Mouse (Mus musculus) layer of hippocampus, adult 2 months (tissue): Measurements from ENCODE around the gene Vcpkmt. TPM values are rescaled to one million over a fixed set of nuclear protein-coding genes. Genes with fewer than 3 reads are reported as not detected.
"Not testable (repeated sequence)": the region's sequence is repeated elsewhere in the genome, so short reads cannot be mapped to it uniquely, and the experiment has no call there.

Source experiments
- DNase-seq, 2 experiments: peaks; one replicate each; pipeline ENCODE4 v3.0.0; 2022; ENCODE audit warnings: low spot score in 2 of 2
- H3K27ac ChIP-seq: fragments of 200-600 bp; 2 replicates; pipeline ENCODE4 v1.8.1; 2022
- H3K4me3 ChIP-seq: fragments of 200-600 bp; 2 replicates; pipeline ENCODE4 v1.8.1; 2022; ENCODE audit warnings: mild to moderate bottlenecking
- CTCF ChIP-seq: fragments of 200-600 bp; conservative IDR thresholded peaks from 2 replicates; pipeline ENCODE4 v1.8.1; 2022; ENCODE audit warnings: antibody characterized with exemption, mild to moderate bottlenecking, moderate library complexity
- long read RNA-seq, 2 experiments: library from polyadenylated mRNA; stranded (forward); transcript quantifications; one replicate each; pipeline ENCODE4 v2.0.0; 2021; ENCODE audit warnings: borderline mapping rate in 2 of 2
- total RNA-seq, 2 experiments: library from RNA; stranded (reverse); gene quantifications; 2 replicates each; pipeline ENCODE4 v1.2.3; 2021

Vcpkmt gene
- 10 to 100 TPM; 18.1 TPM for total RNA-seq
- long read RNA-seq, experiment 1, partial matches to known transcripts: 1 of 3 reads
- long read RNA-seq, experiment 1, other reads (novel, unspliced or antisense): 1 of 3 reads
- long read RNA-seq, experiment 2, transcript Vcpkmt-201 (6 exons, 1,027 nt): major isoform, 10 of 22 reads
- long read RNA-seq, experiment 2, partial matches to known transcripts: 6 of 22 reads
- long read RNA-seq, experiment 2, other reads (novel, unspliced or antisense): 6 of 22 reads

DNA sequence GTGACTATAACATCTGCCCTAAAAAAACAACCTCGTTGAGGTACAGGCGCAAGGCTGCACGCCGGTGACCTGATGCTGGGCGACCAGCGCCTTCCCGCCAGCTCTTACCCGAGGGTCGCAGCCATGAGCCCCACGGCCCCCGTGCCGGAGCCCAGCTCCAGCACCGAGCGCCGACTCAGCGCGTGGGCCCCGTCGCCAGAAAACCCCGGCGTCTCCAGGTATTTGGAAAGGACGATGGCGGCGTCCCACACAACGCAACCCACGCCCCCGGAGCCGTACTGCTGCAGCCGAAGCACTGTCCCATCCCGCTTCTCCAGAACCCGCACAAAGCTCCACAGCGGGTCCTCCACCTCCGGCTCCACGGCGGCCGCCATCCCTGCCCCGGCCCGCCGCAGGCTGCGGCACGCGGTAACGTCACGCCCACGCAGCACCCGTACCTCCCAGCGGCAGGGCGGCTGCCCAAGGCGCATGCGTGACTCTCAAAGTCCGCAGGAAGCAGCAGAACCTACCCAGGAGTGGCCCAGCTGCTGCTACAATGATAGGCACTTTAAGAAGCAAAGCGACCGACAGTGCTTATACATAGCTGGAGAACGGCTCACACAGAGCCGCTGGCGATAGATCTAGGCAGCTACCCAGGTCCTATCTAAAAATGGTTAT lies at the start of gene Vcpkmt:
Gene Vcpkmt (minus strand): TSS at position 416 of the 657 bp plus-strand sequence.
- peak within 1 kb of the TSS; percentile 91 for H3K27ac ChIP-seq
- peak; percentile 84 to 89 for DNase-seq
- TF ChIP-seq CTCF: peak; percentile 13; the same call in 1 of the 2 replicates
- H3K4me3 ChIP-seq: peak within 1 kb of the TSS; percentile 84

DNA sequence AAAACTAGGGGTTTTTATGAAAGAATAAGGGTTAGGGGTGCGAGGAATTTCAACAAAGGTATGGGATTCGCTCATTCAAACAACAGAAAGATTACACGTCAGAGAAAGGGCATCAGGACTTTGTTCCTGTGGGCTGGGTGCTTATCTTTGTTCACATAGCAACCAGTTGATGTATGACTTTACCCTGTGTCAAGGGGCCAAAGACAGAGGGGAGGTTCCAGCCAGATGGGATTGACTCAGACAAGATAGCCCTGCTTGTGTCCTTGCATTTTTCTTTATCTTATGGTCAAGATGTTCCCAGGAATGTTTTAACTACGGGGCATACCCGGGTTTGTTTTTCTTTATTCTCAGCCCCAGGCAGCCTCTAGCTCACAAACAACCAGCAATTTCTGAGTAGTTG lies 35.8 kb upstream of the Vcpkmt start:
- DNase-seq, H3K4me3 ChIP-seq, H3K27ac ChIP-seq: not testable (repeated sequence)

DNA sequence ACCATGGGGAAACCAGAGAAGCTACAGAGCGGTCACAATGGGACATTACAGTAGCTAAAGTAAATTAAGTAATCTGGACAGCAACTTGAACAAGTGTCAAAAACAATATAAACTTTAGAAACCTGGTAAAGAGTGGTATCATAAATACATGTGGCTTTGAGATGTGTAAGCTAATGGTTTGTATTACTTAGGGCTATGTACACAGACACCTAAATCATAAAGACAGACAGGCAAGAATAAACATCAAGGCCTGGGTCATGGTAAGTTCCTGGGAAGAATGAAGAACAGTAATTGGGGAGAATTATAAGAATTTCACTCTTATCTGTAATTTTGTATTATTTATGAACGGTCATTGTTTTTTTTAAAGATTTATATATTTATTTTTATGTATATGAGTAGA lies 21.5 kb upstream of the Vcpkmt start:
- DNase-seq: no peak
- Histone ChIP-seq H3K4me3 (no peak overlapping the region), H3K27ac (no peak overlapping the region)
- no peak for TF ChIP-seq CTCF

DNA sequence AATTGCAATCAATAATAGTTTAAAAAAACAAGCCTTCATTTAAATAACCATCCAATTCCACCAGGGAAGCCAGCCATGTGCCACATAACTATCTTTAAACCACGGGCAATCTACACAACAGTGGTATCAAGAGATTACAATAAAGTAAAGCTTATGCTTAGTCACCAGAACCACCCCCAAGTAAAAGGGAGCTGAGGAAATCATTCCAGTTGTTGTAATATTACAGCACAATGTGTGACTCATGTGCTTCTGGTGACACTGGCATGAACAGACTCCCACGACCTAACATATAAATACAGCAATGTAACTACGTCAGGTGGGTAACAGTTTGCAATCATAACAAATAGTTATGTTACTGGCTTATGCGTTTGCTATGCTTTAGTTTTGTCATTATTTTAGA lies 14.6 kb upstream of the Vcpkmt start:
- H3K27ac ChIP-seq: no peak overlapping the region
- no peak overlapping the region for H3K4me3 ChIP-seq
- no peak for DNase-seq
- no peak for TF ChIP-seq CTCF

DNA sequence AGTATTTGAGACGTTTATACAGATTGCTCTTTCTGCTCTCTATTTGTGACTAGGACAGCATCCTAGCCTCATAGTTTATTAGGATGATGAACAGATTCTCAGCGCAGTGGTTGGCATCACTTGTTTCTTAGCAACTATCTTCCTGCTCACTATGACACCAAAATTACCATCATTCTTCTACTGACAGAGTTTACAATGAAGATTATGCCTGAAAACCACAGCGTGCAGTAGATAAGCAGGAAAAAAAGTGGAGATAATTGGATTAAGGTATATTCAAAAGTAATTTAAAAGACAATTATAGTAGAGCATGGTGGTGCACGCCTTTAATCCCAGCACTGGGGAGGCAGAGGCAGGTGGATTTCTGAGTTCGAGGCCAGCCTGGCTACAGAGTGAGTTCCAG lies 10.3 kb upstream of the Vcpkmt start:
- Histone ChIP-seq H3K4me3 (no peak overlapping the region), H3K27ac (no peak overlapping the region)
- TF ChIP-seq CTCF: no peak
- no peak for DNase-seq

DNA sequence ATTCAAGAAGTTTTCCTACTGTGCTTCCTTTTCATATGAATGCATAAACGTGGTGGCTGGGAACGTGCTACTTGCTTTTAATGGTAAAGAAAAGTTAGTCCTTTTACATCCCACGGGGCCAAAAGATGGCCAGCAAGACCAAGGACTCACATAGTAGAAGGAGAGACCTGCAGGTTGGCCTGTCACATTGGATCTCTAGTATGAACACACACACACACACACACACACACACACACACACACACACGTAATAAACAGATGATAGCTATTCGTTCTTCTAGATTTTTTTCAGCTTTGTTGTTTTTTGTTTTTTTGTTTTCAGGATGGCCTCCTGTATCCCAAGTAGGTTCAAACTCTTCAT lies 422 bp upstream of the Vcpkmt start:
- H3K4me3 ChIP-seq: peak overlapping the region; percentile 84
- no peak for DNase-seq
- TF ChIP-seq CTCF: no peak
- peak overlapping the region; percentile 91 for H3K27ac ChIP-seq

DNA sequence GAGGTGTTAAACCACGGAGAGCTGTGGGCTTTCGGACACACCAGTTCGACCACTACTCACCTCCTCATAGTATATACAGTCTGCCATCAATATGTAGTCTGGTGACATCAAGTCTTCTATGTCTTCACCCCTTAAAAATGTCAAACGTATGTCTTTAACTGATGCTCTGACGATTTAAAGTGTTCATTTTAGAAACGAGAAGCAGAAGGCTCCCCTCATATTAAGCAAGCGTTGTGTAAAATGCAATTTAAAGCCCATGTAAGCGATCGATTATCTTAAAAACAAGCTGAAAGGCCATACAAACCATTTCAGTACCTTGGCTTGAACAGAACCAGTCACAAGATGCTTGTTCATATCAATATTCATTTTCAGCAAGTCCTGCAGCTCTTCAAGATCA lies 614 bp downstream of the Vcpkmt start:
- peak overlapping the region; percentile 84 for H3K4me3 ChIP-seq
- TF ChIP-seq CTCF: no peak
- DNase-seq: no peak
- H3K27ac ChIP-seq: peak overlapping the region; percentile 91

DNA sequence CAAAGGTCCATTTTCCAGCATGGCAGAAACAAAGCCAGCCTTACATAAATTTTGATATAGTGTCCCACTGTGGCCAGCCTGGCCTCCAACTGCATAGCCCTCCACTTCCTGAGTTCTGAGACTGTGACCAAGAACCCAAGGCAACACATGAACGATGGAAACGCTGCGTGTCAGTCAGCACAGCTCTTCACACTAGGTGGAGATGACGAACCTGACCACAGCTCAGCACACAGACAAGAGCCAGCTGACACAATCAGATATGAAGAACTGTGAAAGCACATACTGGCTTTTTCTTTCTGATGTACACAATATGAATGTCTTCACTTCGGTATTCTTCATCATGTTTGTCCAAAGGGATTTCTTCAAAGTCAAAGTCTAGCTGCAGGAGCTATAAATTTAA lies 3.2 kb downstream of the Vcpkmt start:
- no peak overlapping the region for H3K27ac ChIP-seq
- no peak overlapping the region for H3K4me3 ChIP-seq
- no peak for TF ChIP-seq CTCF
- no peak for DNase-seq

DNA sequence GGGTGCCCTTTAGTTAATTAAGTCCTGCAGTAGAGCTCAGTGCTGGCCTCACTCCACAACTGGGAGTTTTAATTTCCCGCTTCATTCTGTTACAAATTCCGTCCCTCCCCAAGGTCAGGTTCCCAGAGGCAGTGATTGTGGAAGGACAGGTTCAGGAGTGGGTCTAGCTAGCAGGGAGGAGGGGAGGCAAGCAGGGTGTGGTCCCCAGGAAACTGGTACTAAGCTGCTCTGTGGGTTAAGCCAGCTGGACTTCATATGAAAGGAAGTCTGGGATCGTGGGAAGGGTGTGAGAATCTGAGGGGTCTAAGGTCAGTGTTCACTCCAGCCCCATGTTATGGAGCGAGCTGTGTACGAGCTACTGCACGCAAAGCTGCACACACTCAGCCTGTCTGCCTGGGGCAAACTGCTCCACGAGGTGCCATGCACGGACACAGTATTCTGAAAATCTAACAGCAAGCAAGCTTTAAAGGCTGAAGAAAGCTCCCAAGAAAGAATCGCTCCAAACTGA lies 6.7 kb downstream of the Vcpkmt start:
- no peak for DNase-seq

DNA sequence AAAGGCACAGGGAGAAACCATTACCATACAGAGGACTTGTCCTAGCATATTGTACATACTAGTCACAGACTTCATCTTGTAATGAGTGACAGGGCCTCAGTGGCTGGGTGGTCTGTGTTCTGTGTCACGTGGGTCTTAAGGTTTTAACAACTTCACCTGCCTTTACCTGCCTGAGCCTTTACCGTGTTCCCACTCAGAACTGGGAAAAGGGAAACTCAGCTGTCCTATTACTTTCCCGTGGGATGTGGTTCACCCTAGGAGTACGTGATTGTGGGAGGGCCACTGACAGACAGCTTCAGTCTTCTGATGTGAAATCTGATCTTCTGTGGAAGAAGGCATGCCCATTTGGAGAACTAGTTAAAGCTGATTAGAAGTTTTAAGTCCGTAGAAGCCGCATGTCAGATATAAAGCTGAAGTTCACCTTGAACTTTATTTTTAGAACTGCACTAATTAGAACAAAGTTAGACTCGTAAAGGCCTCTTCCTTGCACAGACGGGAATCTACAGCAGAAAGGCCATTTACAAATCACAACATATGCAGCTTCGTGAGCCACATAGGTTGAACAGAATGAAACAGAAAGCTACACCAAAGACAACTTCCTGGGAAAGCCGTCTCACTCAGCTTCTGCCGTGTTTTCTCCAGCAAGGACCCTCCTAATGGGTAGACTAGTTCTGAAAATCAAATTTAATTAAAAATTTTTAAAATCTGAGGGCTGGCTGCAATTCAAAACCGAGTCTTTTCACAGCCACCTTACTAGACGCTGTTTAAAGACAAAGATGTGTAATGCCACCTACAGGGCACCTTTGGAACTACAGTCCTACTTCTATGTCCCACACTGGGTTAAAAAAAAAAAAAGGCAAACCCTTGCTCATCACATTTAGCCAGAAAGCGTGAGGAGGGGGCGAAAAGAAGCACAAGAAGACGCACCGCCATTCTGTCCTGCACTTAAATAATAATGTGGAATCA lies 8.6 kb downstream of the Vcpkmt start:
- TF ChIP-seq CTCF: peak; percentile 92
- Histone ChIP-seq H3K27ac (peak overlapping the region; percentile 79), H3K4me3 (peak overlapping the region; percentile 59)
- DNase-seq: peak; percentile 62 to 77

More for the DNA sequence above, 6.7 kb downstream of the Vcpkmt start:
- H3K4me3 ChIP-seq: no peak overlapping the region
- TF ChIP-seq CTCF: no peak
- no peak overlapping the region for H3K27ac ChIP-seq

DNA sequence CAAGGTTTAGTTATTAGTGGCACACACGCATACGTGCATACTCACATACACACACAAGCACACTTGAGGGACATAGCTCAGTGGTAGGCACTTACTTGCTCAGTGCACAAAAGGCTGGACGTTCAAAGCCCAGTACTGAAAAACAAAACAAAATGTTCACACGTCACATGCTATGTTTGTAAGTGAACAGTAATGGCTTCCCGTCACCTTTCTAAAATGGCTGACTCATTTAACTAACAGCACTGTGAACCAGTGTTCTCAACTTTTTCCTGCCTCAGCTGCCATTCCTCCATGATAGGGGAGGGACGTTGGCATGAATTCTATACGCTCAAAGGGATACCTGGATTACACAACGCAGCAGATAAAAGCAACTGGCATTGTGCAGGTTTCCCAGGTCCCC lies 9.6 kb downstream of the Vcpkmt start:
- Histone ChIP-seq H3K4me3 (no peak overlapping the region), H3K27ac (no peak overlapping the region)
- no peak for DNase-seq
- TF ChIP-seq CTCF: no peak

DNA sequence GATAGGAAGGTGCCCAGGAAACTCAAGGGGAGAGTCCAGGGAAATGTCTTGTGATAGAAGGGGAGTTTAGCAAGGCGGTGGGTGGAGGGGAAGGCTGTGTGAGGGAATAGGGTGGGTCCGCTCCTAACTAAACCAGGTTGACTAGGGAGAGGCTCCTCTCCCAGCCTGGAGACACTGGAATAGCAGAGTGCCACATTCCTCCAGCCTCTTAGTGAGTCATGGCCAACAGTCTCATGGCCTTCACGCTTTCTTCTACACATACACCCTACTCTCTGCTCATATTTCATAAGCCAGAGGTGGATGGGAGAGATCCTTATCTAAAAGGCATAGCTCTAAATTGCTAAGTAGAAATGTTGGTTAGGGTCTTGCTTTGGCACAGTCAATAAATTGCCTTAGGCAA lies 12.9 kb downstream of the Vcpkmt start:
- DNase-seq: no peak
- TF ChIP-seq CTCF: no peak
- Histone ChIP-seq H3K27ac (no peak overlapping the region), H3K4me3 (no peak overlapping the region)

DNA sequence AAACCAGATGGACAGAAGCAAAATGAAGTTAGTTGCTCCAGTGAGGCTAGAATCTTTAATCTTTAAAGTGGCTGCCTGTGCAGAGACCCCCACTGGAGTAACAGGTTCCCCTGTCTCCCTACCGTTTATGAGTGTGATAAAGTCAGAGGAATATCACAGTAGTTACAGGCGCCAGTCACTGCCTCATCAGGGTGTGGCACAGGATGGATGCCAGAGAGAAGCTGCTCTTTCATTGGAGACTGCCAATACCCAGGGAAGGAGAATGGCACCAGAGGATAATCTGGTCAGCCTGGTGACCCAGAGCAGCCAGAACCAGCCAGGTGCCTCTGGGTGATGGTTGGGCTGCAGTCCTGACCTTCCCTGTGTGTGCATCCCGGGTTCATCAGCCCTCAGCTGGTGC lies 14.6 kb downstream of the Vcpkmt start:
- TF ChIP-seq CTCF: no peak
- H3K4me3 ChIP-seq: no peak overlapping the region
- no peak for DNase-seq
- no peak overlapping the region for H3K27ac ChIP-seq

DNA sequence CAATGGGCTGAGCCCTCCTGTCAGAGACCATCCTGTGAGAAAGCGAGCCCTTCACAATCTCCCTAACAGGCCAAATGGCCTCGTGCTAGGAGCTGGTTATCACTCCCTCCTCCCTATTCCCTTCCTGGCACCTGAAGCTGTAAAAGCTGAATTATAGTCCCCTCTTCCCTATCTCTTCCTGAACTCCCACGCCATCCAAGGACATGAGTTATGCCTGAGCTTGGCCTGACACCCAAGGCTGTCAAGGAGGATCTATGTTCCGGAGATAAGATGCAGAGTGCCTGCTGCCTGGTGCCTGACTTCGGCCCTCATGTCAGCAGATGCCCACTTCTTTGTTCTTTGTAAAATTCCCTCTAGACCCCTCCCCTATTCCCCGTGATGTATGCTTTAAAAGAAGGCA lies 21.8 kb downstream of the Vcpkmt start:
- not testable (repeated sequence) for H3K27ac ChIP-seq, H3K4me3 ChIP-seq, DNase-seq
